In genomic region chr13:63046206-63047020, GRCm38 (mm10) we compare ENCODE assay signal across 9 mouse cellular contexts.
DNase-seq lines count a peak whose midpoint lies in the region; ATAC-seq lines count a peak whose summit lies in the region.
"Had no signal": no experiment of that assay in that cellular context is flagged by ENCODE, and none has a peak within 500 bp of the region (broad histone marks: within the 10 kb centered on the region; RNA-seq: fewer than 3 reads in every experiment).

No protein-coding gene starts in this region.

- DNase-seq in MN1 (ENCODE audit: low spot score), result peak; percentile 86
- peak; percentile 80 for DNase-seq in forebrain, embryonic 14.5 days (ENCODE audit: low spot score)
- peak; percentile 77 for DNase-seq in hindbrain, embryonic 11.5 days (ENCODE audit: low spot score)
- peak; percentile 75 for DNase-seq in layer of hippocampus, adult 9-10 months (ENCODE audit: low spot score)
- peak; percentile 84 for DNase-seq in lung, postnatal 25 days (ENCODE audit: low spot score)
- DNase-seq in right cerebral cortex, adult 2 months (ENCODE audit: low spot score in 2 of 2), result peak; percentile 75 to 84
- peak; percentile 71 to 74 for DNase-seq in urinary bladder, postnatal 36 days (ENCODE audit: low spot score in 2 of 2)

- WGBS in forebrain, embryonic 14.5 days, result 45% methylated on average over 7 of the region's 7 CpGs
- WGBS in hindbrain, embryonic 11.5 days, result 46% methylated on average over 7 of the region's 7 CpGs

- no peak overlapping the region for H3K27ac ChIP-seq in forebrain, embryonic 14.5 days (ENCODE audit: low read depth, low read length)
- no peak overlapping the region for H3K27ac ChIP-seq in hindbrain, embryonic 11.5 days (ENCODE audit: low read depth, low read length)

- H3K9ac ChIP-seq in forebrain, embryonic 14.5 days (ENCODE audit: low read length), result no peak overlapping the region
- no peak overlapping the region for H3K9ac ChIP-seq in hindbrain, embryonic 11.5 days (ENCODE audit: low read depth, low read length)

- H3K27me3 ChIP-seq in forebrain, embryonic 14.5 days (replicated peaks; ENCODE audit: control insufficient read depth, insufficient read depth, low read length), result no peaks in the 10 kb centered on the region
- no peaks in the 10 kb centered on the region for H3K27me3 ChIP-seq in hindbrain, embryonic 11.5 days (ENCODE audit: control insufficient read depth, insufficient read depth, low read length)
- H3K27me3 ChIP-seq: megakaryocyte, embryonic 14.5 days had no signal

- peak; percentile 82 for ATAC-seq in cerebellum, adult (ENCODE audit: insufficient number of reproducible peaks, low FRiP score, low TSS enrichment)
- ATAC-seq in forebrain, embryonic 14.5 days, result peak; percentile 71; the same call in 1 of the 2 replicates
- peak; percentile 81 for ATAC-seq in hindbrain, embryonic 11.5 days (ENCODE audit: low FRiP score)

- no peak overlapping the region for H3K4me3 ChIP-seq in forebrain, embryonic 14.5 days (ENCODE audit: low read depth, low read length)
- no peak overlapping the region for H3K4me3 ChIP-seq in hindbrain, embryonic 11.5 days (ENCODE audit: low read depth, low read length)
- H3K4me3 ChIP-seq: megakaryocyte, embryonic 14.5 days had no signal

- H3K9me3 ChIP-seq in forebrain, embryonic 14.5 days (replicated peaks; ENCODE audit: control insufficient read depth, low read length), result no peaks in the 10 kb centered on the region
- H3K9me3 ChIP-seq in hindbrain, embryonic 11.5 days (ENCODE audit: control insufficient read depth, low read length), result no peaks in the 10 kb centered on the region

- no peaks in the 10 kb centered on the region for H3K36me3 ChIP-seq in forebrain, embryonic 14.5 days (ENCODE audit: control insufficient read depth, insufficient read depth, low read length)
- no peaks in the 10 kb centered on the region for H3K36me3 ChIP-seq in hindbrain, embryonic 11.5 days (ENCODE audit: control insufficient read depth, insufficient read depth, low read length)

- no peak overlapping the region for H3K4me2 ChIP-seq in forebrain, embryonic 14.5 days (ENCODE audit: low read length)
- no peak overlapping the region for H3K4me2 ChIP-seq in hindbrain, embryonic 11.5 days (replicated peaks; ENCODE audit: low read depth, low read length)

- no peaks in the 10 kb centered on the region for H3K4me1 ChIP-seq in forebrain, embryonic 14.5 days (ENCODE audit: control insufficient read depth, insufficient read depth, low read length)
- H3K4me1 ChIP-seq in hindbrain, embryonic 11.5 days (replicated peaks; ENCODE audit: control insufficient read depth, insufficient read depth, low read length), result no peaks in the 10 kb centered on the region
